Mouse (Mus musculus): ENCODE results near the gene Ubac2.

The Ubac2 gene

GRCm38 (mm10) chr14:121983009-121983933 lies 104.9 kb downstream of the Ubac2 start:
- no peak for DNase-seq

- no peak for DNase-seq
Measured at GRCm38 (mm10) chr14:121985477-121985876, 107.1 kb downstream of the Ubac2 start.

GRCm38 (mm10) chr14:121986028-121986427 lies 107.6 kb downstream of the Ubac2 start:
- DNase-seq = no peak

GRCm38 (mm10) chr14:121987287-121987686 lies 108.9 kb downstream of the Ubac2 start:
- no peak for DNase-seq

GRCm38 (mm10) chr14:121987691-121988090 lies 109.3 kb downstream of the Ubac2 start:
- no peak for DNase-seq

GRCm38 (mm10) chr14:121989331-121989730 lies 110.9 kb downstream of the Ubac2 start:
- DNase-seq = no peak

- DNase-seq = no peak
Measured at GRCm38 (mm10) chr14:121989869-121990268, 111.4 kb downstream of the Ubac2 start.

GRCm38 (mm10) chr14:121990897-121991296 lies 112.5 kb downstream of the Ubac2 start:
- DNase-seq = no peak

- no peak for DNase-seq
Measured at GRCm38 (mm10) chr14:121991921-121992320, 113.5 kb downstream of the Ubac2 start.

GRCm38 (mm10) chr14:121992395-121993280 lies 114.2 kb downstream of the Ubac2 start:
- DNase-seq = no peak

GRCm38 (mm10) chr14:121993616-121994015 lies 115.2 kb downstream of the Ubac2 start:
- no peak for DNase-seq

- no peak for DNase-seq
Measured at GRCm38 (mm10) chr14:121994171-121994700, 115.8 kb downstream of the Ubac2 start.

- DNase-seq = no peak
Measured at GRCm38 (mm10) chr14:121994846-121995556, 116.6 kb downstream of the Ubac2 start.

- DNase-seq = no peak
Measured at GRCm38 (mm10) chr14:121995557-121995870, 117.1 kb downstream of the Ubac2 start.

GRCm38 (mm10) chr14:121996786-121997185 lies 118.4 kb downstream of the Ubac2 start:
- DNase-seq = peak; percentile 76

GRCm38 (mm10) chr14:121999455-121999854 lies 121.0 kb downstream of the Ubac2 start:
- no peak for DNase-seq

- DNase-seq = no peak
Measured at GRCm38 (mm10) chr14:122000346-122001105, 122.1 kb downstream of the Ubac2 start.

GRCm38 (mm10) chr14:122002224-122002623 lies 123.8 kb downstream of the Ubac2 start:
- DNase-seq = no peak

GRCm38 (mm10) chr14:122003812-122004211 lies 125.4 kb downstream of the Ubac2 start:
- DNase-seq = no peak

- no peak for DNase-seq
Measured at GRCm38 (mm10) chr14:122008261-122008660, 129.8 kb downstream of the Ubac2 start.

- no peak for DNase-seq
Measured at GRCm38 (mm10) chr14:122009502-122009901, 131.1 kb downstream of the Ubac2 start.

GRCm38 (mm10) chr14:122010301-122010700 lies 131.9 kb downstream of the Ubac2 start:
- peak; percentile 24 for DNase-seq

Measured in lung, postnatal 10 days (tissue).